Mouse (Mus musculus) ES-E14 (cell line): ENCODE measurements around the gene Hus1b. TPM values are rescaled to one million over a fixed set of nuclear protein-coding genes. Genes with fewer than 3 reads are reported as not detected.
A peak's percentile ranks its signal among the peaks of the same experiment; 100 is the strongest.

Source experiments
- DNase-seq: peaks from one replicate; pipeline ENCODE4 v3.0.0-alpha.2; 2013; ENCODE audit warnings: low read depth, low spot score
- H3K27ac ChIP-seq: 2 replicates; pipeline ENCODE4 v1.5.1; 2012; ENCODE audit warnings: low read depth, mild to moderate bottlenecking, low read length, moderate library complexity, mixed read lengths; ENCODE audit not compliant: poor library complexity, insufficient read depth, severe bottlenecking
- H3K36me3 ChIP-seq: 2 replicates; pipeline ENCODE4 v1.6.1; 2012; ENCODE audit warnings: mild to moderate bottlenecking, low read length, moderate library complexity, mixed read lengths; ENCODE audit not compliant: control insufficient read depth, poor library complexity, insufficient read depth, severe bottlenecking
- H3K4me1 ChIP-seq, 2 experiments: fragments of 150-350 bp in 1 of 2; sonication (generic) in 1 of 2; 2 replicates each; pipeline ENCODE4 v1.6.1; 2012; ENCODE audit warnings: low read length in 2 of 2, mild to moderate bottlenecking in 1 of 2, mixed read lengths in 1 of 2; ENCODE audit not compliant: control insufficient read depth in 2 of 2, insufficient read depth in 2 of 2, poor library complexity in 1 of 2
- H3K4me3 ChIP-seq, 2 experiments: fragments of 150-350 bp in 1 of 2; sonication (generic) in 1 of 2; 2 replicates each; pipeline ENCODE4 v1.5.1; 2012; ENCODE audit warnings: low read length in 2 of 2, low read depth in 1 of 2, mild to moderate bottlenecking in 1 of 2, mixed read lengths in 1 of 2; ENCODE audit not compliant: insufficient read depth in 1 of 2, poor library complexity in 1 of 2, severe bottlenecking in 1 of 2
- H3K9ac ChIP-seq: 2 replicates; pipeline ENCODE4 v1.6.1; 2012; ENCODE audit warnings: low read depth, mild to moderate bottlenecking, low read length, mixed read lengths; ENCODE audit not compliant: poor library complexity, insufficient read depth, severe bottlenecking
- H3K9me3 ChIP-seq: fragments of 150-350 bp; sonication (generic); 2 replicates; pipeline ENCODE4 v1.6.1; 2012; ENCODE audit warnings: low read depth, mild to moderate bottlenecking, low read length; ENCODE audit not compliant: control insufficient read depth, insufficient read depth
- CHD2 ChIP-seq: IDR thresholded peaks from 2 replicates; pipeline ENCODE4 v1.6.1; 2014; ENCODE audit warnings: mild to moderate bottlenecking, low read depth, low read length, inconsistent platforms
- HCFC1 ChIP-seq: IDR thresholded peaks from 2 replicates; pipeline ENCODE4 v1.6.1; 2012; ENCODE audit warnings: low read length, inconsistent platforms, borderline replicate concordance; ENCODE audit not compliant: insufficient read depth
- MAFK ChIP-seq: IDR thresholded peaks from 2 replicates; pipeline ENCODE4 v1.6.1; 2014; ENCODE audit warnings: mild to moderate bottlenecking, low read depth, low read length, inconsistent platforms; ENCODE audit not compliant: insufficient read depth
- ZC3H11A ChIP-seq: IDR thresholded peaks from 2 replicates; pipeline ENCODE4 v1.6.1; 2012; ENCODE audit warnings: low read depth, mild to moderate bottlenecking, inconsistent platforms, low read length, borderline replicate concordance
- ZNF384 ChIP-seq: IDR thresholded peaks from 2 replicates; pipeline ENCODE4 v1.6.1; 2012; ENCODE audit warnings: low read depth, low read length, inconsistent platforms
- in situ Hi-C, 2 experiments: fragments of 600-800 bp; cut with MboI; formaldehyde crosslinking; loops; one replicate each; pipeline ENCODE4 v1.15.1; 2025; ENCODE audit warnings: low sequenced_read_pairs in 2 of 2, inconsistent platforms in 1 of 2; ENCODE audit not compliant: unreplicated experiment in 2 of 2
- total RNA-seq: library from RNA; depleted of rRNA; stranded (reverse); fragments of 300-350 nt; gene quantifications from 2 replicates; pipeline ENCODE4 v1.2.3, GENCODE M21; 2012

Gene Hus1b
- total RNA-seq, 1 experiment: 4.8 TPM

- no peak overlapping the region for H3K4me3 ChIP-seq
- H3K27ac ChIP-seq: no peak overlapping the region
- H3K4me1 ChIP-seq: no peaks in the 10 kb centered on the region
- no peak for DNase-seq
- no peaks in the 10 kb centered on the region for H3K9me3 ChIP-seq
- in situ Hi-C loops: no loop called here
- no peaks in the 10 kb centered on the region for H3K36me3 ChIP-seq
- TF ChIP-seq ZNF384 (no peak), MAFK (no peak), ZC3H11A (no peak), CHD2 (no peak), HCFC1 (no peak)
- no peak overlapping the region for H3K9ac ChIP-seq
These were observed 40.1 kb upstream of the Hus1b start for GRCm38 (mm10) chr13:30987686-30988085.

- no peak overlapping the region for H3K9ac ChIP-seq
- H3K4me1 ChIP-seq: no peaks in the 10 kb centered on the region
- no peak overlapping the region for H3K4me3 ChIP-seq
- DNase-seq: no peak
- H3K36me3 ChIP-seq: no peaks in the 10 kb centered on the region
- TF ChIP-seq ZC3H11A (no peak), CHD2 (no peak), MAFK (no peak), HCFC1 (no peak), ZNF384 (no peak)
- in situ Hi-C loops: no loop called here
- no peaks in the 10 kb centered on the region for H3K9me3 ChIP-seq
- H3K27ac ChIP-seq: no peak overlapping the region
These were observed 39.4 kb upstream of the Hus1b start for GRCm38 (mm10) chr13:30986934-30987455.

GRCm38 (mm10) chr13:30985598-30986466, 38.3 kb upstream of the Hus1b start:
- Histone ChIP-seq H3K36me3 (no peaks in the 10 kb centered on the region), H3K4me3 (peak overlapping the region; percentile 51 to 65), H3K9ac (0 out of 2 replicates have a peak overlapping the region, but pooled peaks have one; percentile 43), H3K27ac (no peak overlapping the region), H3K4me1 (no peaks in the 10 kb centered on the region), H3K9me3 (no peaks in the 10 kb centered on the region)
- TF ChIP-seq ZC3H11A (no peak), MAFK (no peak), CHD2 (no peak), HCFC1 (no peak), ZNF384 (no peak)
- in situ Hi-C loops: no loop called here
- DNase-seq: no peak

- Histone ChIP-seq H3K27ac (no peak overlapping the region), H3K4me3 (peak overlapping the region; percentile 51 to 65), H3K4me1 (no peaks in the 10 kb centered on the region), H3K9me3 (no peaks in the 10 kb centered on the region), H3K9ac (no peak overlapping the region), H3K36me3 (no peaks in the 10 kb centered on the region)
- in situ Hi-C loops: no loop called here
- DNase-seq: no peak
- TF ChIP-seq MAFK (no peak), ZC3H11A (no peak), ZNF384 (no peak), CHD2 (no peak), HCFC1 (no peak)
These were observed 37.7 kb upstream of the Hus1b start for GRCm38 (mm10) chr13:30985275-30985597.
